Mouse (Mus musculus) bone marrow macrophage, adult 2 months (primary cell): ENCODE data around the gene Flt3l.

Experiments used
- CTCF ChIP-seq: IDR thresholded peaks from 2 replicates; pipeline ENCODE4 v1.5.1; 2012; ENCODE audit warnings: low read depth, mild to moderate bottlenecking, low read length, moderate library complexity
- POLR2A ChIP-seq: IDR thresholded peaks from 2 replicates; pipeline ENCODE4 v1.6.1; 2012; ENCODE audit warnings: mild to moderate bottlenecking, low read depth, low read length, borderline replicate concordance

GRCm38 (mm10) chr7:45091001-45091990 is 44.9 kb downstream of the Flt3l start:
- TF ChIP-seq POLR2A (no peak), CTCF (no peak)
